Mouse (Mus musculus): ENCODE data around the gene Fam170b.
A peak's percentile ranks its signal among the peaks of the same experiment; 100 is the strongest.

Gene Fam170b

GRCm38 (mm10) chr14:32833847-32834246, at the start of gene Fam170b:
Gene Fam170b, plus strand, starts transcription at chr14:32833962.
- DNase-seq (ENCODE audit: low spot score in 2 of 2): peak in 1 of 2 experiments; percentile 51

- DNase-seq (ENCODE audit: low spot score in 2 of 2): no peak
Observed at GRCm38 (mm10) chr14:32784130-32784747, 49.5 kb upstream of the Fam170b start.

GRCm38 (mm10) chr14:32784748-32785134, 49.0 kb upstream of the Fam170b start:
- no peak for DNase-seq (ENCODE audit: low spot score in 2 of 2)

- no peak for DNase-seq (ENCODE audit: low spot score in 2 of 2)
Observed at GRCm38 (mm10) chr14:32785556-32786130, 48.1 kb upstream of the Fam170b start, which contains the start of gene Tmem273. Gene Tmem273, plus strand, starts transcription at chr14:32785963.

GRCm38 (mm10) chr14:32787691-32788090, 46.1 kb upstream of the Fam170b start:
- no peak for DNase-seq (ENCODE audit: low spot score in 2 of 2)

GRCm38 (mm10) chr14:32796375-32796774, 37.4 kb upstream of the Fam170b start:
- peak in 1 of 2 experiments; percentile 43 for DNase-seq (ENCODE audit: low spot score in 2 of 2)

- peak in 1 of 2 experiments; percentile 29 for DNase-seq (ENCODE audit: low spot score in 2 of 2)
Observed at GRCm38 (mm10) chr14:32797803-32798202, 36.0 kb upstream of the Fam170b start.

GRCm38 (mm10) chr14:32798355-32798754, 35.4 kb upstream of the Fam170b start:
- DNase-seq (ENCODE audit: low spot score in 2 of 2): no peak

GRCm38 (mm10) chr14:32800048-32800447, 33.7 kb upstream of the Fam170b start:
- no peak for DNase-seq (ENCODE audit: low spot score in 2 of 2)

GRCm38 (mm10) chr14:32801016-32801661, 32.6 kb upstream of the Fam170b start:
- DNase-seq (ENCODE audit: low spot score in 2 of 2): peak in 1 of 2 experiments; percentile 58

GRCm38 (mm10) chr14:32801662-32802024, 32.1 kb upstream of the Fam170b start:
- DNase-seq (ENCODE audit: low spot score in 2 of 2): no peak

- no peak for DNase-seq (ENCODE audit: low spot score in 2 of 2)
Observed at GRCm38 (mm10) chr14:32810111-32810510, 23.7 kb upstream of the Fam170b start.

GRCm38 (mm10) chr14:32812429-32812828, 21.3 kb upstream of the Fam170b start:
- DNase-seq (ENCODE audit: low spot score in 2 of 2): no peak

- no peak for DNase-seq (ENCODE audit: low spot score in 2 of 2)
Observed at GRCm38 (mm10) chr14:32814961-32815360, 18.8 kb upstream of the Fam170b start.

GRCm38 (mm10) chr14:32816533-32816932, 17.2 kb upstream of the Fam170b start:
- no peak for DNase-seq (ENCODE audit: low spot score in 2 of 2)

GRCm38 (mm10) chr14:32817258-32817657, 16.5 kb upstream of the Fam170b start:
- no peak for DNase-seq (ENCODE audit: low spot score in 2 of 2)

GRCm38 (mm10) chr14:32819297-32819696, 14.5 kb upstream of the Fam170b start:
- no peak for DNase-seq (ENCODE audit: low spot score in 2 of 2)

- DNase-seq (ENCODE audit: low spot score in 2 of 2): no peak
Observed at GRCm38 (mm10) chr14:32822812-32823211, 10.9 kb upstream of the Fam170b start.

GRCm38 (mm10) chr14:32823861-32824260, 9.9 kb upstream of the Fam170b start:
- DNase-seq (ENCODE audit: low spot score in 2 of 2): no peak

GRCm38 (mm10) chr14:32824267-32825150, 9.3 kb upstream of the Fam170b start:
- peak in 1 of 2 experiments; percentile 56 for DNase-seq (ENCODE audit: low spot score in 2 of 2)

GRCm38 (mm10) chr14:32825426-32826032, 8.2 kb upstream of the Fam170b start:
- peak; percentile 68 to 74 for DNase-seq (ENCODE audit: low spot score in 2 of 2)

- peak; percentile 62 to 74 for DNase-seq (ENCODE audit: low spot score in 2 of 2)
Observed at GRCm38 (mm10) chr14:32827165-32827564, 6.6 kb upstream of the Fam170b start.
